Mouse (Mus musculus): Measurements from ENCODE around the gene Miga1. TPM values are rescaled to one million over a fixed set of nuclear protein-coding genes. Genes with fewer than 3 reads are reported as not detected.
A peak's percentile ranks its signal among the peaks of the same experiment; 100 is the strongest.

The Miga1 gene
- polyA plus RNA-seq, 1 experiment from 2014 or later, result 21.1 TPM

DNA sequence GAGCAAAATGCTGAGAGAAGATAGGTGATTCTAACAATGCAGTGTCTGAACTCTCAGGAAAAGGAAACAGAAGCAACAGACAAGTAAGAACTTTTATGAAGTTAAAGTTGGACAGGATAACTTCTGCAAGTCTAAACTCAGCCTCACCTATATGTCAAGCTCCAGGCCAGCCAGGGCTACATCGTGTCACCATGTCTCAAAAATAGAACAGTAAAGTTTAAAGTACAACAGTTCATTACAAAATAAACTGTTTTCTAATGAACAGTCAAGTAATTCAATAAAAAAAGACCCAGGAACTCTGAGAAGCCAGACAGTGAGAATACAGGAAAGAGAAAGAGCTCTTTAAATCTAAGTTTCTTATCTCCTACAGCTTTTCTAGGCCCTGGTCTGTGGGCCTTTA, 89.7 kb downstream of the Miga1 start:
- no peaks in the 10 kb centered on the region for H3K36me3 ChIP-seq (replicated peaks; ENCODE audit: control insufficient read depth, insufficient read depth, low read depth, low read length)
- 97% methylated on average over 1 of the region's 1 CpGs for WGBS
- H3K4me3 ChIP-seq (ENCODE audit: low read depth, low read length), result no peak overlapping the region
- no peak overlapping the region for H3K4me2 ChIP-seq (ENCODE audit: low read depth, low read length)
- DNase-seq (ENCODE audit: low spot score) (no peak), ATAC-seq (replicated peaks; ENCODE audit: insufficient number of reproducible peaks, low FRiP score, low TSS enrichment, low read depth) (no peak)
- no peak overlapping the region for H3K27ac ChIP-seq (replicated peaks; ENCODE audit: low read depth, low read length)
- H3K9me3 ChIP-seq (replicated peaks; ENCODE audit: control insufficient read depth, low read length), result no peaks in the 10 kb centered on the region
- H3K9ac ChIP-seq (replicated peaks; ENCODE audit: low read length), result no peak overlapping the region
- no peaks in the 10 kb centered on the region for H3K4me1 ChIP-seq (ENCODE audit: control insufficient read depth, insufficient read depth, low read length)
- no peaks in the 10 kb centered on the region for H3K27me3 ChIP-seq (ENCODE audit: control insufficient read depth, insufficient read depth, low read length)

DNA sequence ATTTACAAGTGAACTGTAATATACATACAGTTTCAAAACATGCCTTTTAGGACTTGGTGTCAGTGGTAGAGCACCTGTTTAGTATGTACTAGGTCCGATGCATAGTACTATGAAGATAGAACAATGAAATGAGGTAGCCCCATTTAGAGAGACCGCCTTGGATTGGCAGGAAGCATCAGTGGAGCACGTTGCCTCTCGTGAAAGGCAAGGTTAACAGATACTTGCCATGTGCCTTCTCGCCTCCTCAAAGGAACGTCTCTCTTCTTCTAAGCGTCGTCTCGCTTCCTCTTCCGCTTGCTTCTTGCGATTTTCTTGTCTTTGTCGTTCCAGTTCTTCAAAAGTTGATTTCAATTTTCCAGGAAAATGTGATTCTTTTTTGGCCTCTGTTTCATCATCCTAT, 92.5 kb downstream of the Miga1 start:
- Histone ChIP-seq H3K9ac (replicated peaks; ENCODE audit: low read length) (no peak overlapping the region), H3K27me3 (ENCODE audit: control insufficient read depth, insufficient read depth, low read length) (no peaks in the 10 kb centered on the region), H3K4me1 (ENCODE audit: control insufficient read depth, insufficient read depth, low read length) (no peaks in the 10 kb centered on the region), H3K27ac (replicated peaks; ENCODE audit: low read depth, low read length) (no peak overlapping the region), H3K4me3 (ENCODE audit: low read depth, low read length) (no peak overlapping the region), H3K36me3 (replicated peaks; ENCODE audit: control insufficient read depth, insufficient read depth, low read depth, low read length) (no peaks in the 10 kb centered on the region), H3K9me3 (replicated peaks; ENCODE audit: control insufficient read depth, low read length) (no peaks in the 10 kb centered on the region), H3K4me2 (ENCODE audit: low read depth, low read length) (no peak overlapping the region)
- WGBS, result 86% methylated on average over 12 of the region's 12 CpGs
- no peak for ATAC-seq (replicated peaks; ENCODE audit: insufficient number of reproducible peaks, low FRiP score, low TSS enrichment, low read depth)
- no peak for DNase-seq (ENCODE audit: low spot score)

GRCm38 (mm10) chr3:152245273-152245910, 94.8 kb downstream of the Miga1 start:
- Histone ChIP-seq H3K27me3 (ENCODE audit: control insufficient read depth, insufficient read depth, low read length) (no peaks in the 10 kb centered on the region), H3K4me2 (ENCODE audit: low read depth, low read length) (no peak overlapping the region), H3K9ac (replicated peaks; ENCODE audit: low read length) (no peak overlapping the region), H3K4me1 (ENCODE audit: control insufficient read depth, insufficient read depth, low read length) (no peaks in the 10 kb centered on the region), H3K9me3 (replicated peaks; ENCODE audit: control insufficient read depth, low read length) (no peaks in the 10 kb centered on the region), H3K36me3 (replicated peaks; ENCODE audit: control insufficient read depth, insufficient read depth, low read depth, low read length) (no peaks in the 10 kb centered on the region), H3K4me3 (ENCODE audit: low read depth, low read length) (no peak overlapping the region), H3K27ac (replicated peaks; ENCODE audit: low read depth, low read length) (no peak overlapping the region)
- 80% methylated on average over 5 of the region's 5 CpGs for WGBS
- ATAC-seq (replicated peaks; ENCODE audit: insufficient number of reproducible peaks, low FRiP score, low TSS enrichment, low read depth) (no peak), DNase-seq (ENCODE audit: low spot score) (no peak)

- no peaks in the 10 kb centered on the region for H3K27me3 ChIP-seq (ENCODE audit: control insufficient read depth, insufficient read depth, low read length)
- no peak overlapping the region for H3K4me2 ChIP-seq (ENCODE audit: low read depth, low read length)
- H3K4me3 ChIP-seq (ENCODE audit: low read depth, low read length), result no peak overlapping the region
- DNase-seq (ENCODE audit: low spot score) (no peak), ATAC-seq (replicated peaks; ENCODE audit: insufficient number of reproducible peaks, low FRiP score, low TSS enrichment, low read depth) (no peak)
- no peak overlapping the region for H3K27ac ChIP-seq (replicated peaks; ENCODE audit: low read depth, low read length)
- no peaks in the 10 kb centered on the region for H3K4me1 ChIP-seq (ENCODE audit: control insufficient read depth, insufficient read depth, low read length)
- H3K9me3 ChIP-seq (replicated peaks; ENCODE audit: control insufficient read depth, low read length), result no peaks in the 10 kb centered on the region
- WGBS, result 70% methylated on average over 4 of the region's 4 CpGs
- no peak overlapping the region for H3K9ac ChIP-seq (replicated peaks; ENCODE audit: low read length)
- H3K36me3 ChIP-seq (replicated peaks; ENCODE audit: control insufficient read depth, insufficient read depth, low read depth, low read length), result no peaks in the 10 kb centered on the region
These were observed 96.9 kb downstream of the Miga1 start for GRCm38 (mm10) chr3:152243304-152243703.

- H3K4me1 ChIP-seq (ENCODE audit: control insufficient read depth, insufficient read depth, low read length), result no peaks in the 10 kb centered on the region
- no peak for ATAC-seq (replicated peaks; ENCODE audit: insufficient number of reproducible peaks, low FRiP score, low TSS enrichment, low read depth)
- H3K27me3 ChIP-seq (ENCODE audit: control insufficient read depth, insufficient read depth, low read length), result no peaks in the 10 kb centered on the region
- no peak overlapping the region for H3K4me2 ChIP-seq (ENCODE audit: low read depth, low read length)
- H3K9me3 ChIP-seq (replicated peaks; ENCODE audit: control insufficient read depth, low read length), result no peaks in the 10 kb centered on the region
- H3K36me3 ChIP-seq (replicated peaks; ENCODE audit: control insufficient read depth, insufficient read depth, low read depth, low read length), result no peaks in the 10 kb centered on the region
- no peak overlapping the region for H3K27ac ChIP-seq (replicated peaks; ENCODE audit: low read depth, low read length)
- DNase-seq (ENCODE audit: low spot score), result no peak
- H3K9ac ChIP-seq (replicated peaks; ENCODE audit: low read length), result no peak overlapping the region
- H3K4me3 ChIP-seq (ENCODE audit: low read depth, low read length), result no peak overlapping the region
- 87% methylated on average over 3 of the region's 3 CpGs for WGBS
These were observed 99.1 kb downstream of the Miga1 start for GRCm38 (mm10) chr3:152241098-152241497.

DNA sequence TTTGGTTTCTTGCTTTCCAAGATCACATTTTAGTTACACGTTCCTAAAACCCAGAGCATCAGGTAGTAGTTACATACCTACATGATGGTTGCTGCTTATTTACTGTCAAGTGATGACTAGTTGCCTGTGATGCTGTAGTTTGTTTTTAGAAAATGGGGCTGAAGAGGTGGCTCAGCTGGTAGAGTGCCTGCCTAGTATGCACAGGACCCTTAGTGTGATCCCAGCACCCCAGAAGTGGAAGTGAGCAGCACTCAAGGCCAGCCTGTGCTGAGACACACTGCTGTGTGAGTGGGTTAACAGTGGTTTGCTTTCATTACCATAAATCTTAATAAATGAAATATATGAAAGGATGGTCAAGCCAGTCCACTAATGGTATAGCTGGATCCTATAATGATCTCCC, 100.6 kb downstream of the Miga1 start:
- no peaks in the 10 kb centered on the region for H3K4me1 ChIP-seq (ENCODE audit: control insufficient read depth, insufficient read depth, low read length)
- no peak overlapping the region for H3K4me2 ChIP-seq (ENCODE audit: low read depth, low read length)
- no peaks in the 10 kb centered on the region for H3K9me3 ChIP-seq (replicated peaks; ENCODE audit: control insufficient read depth, low read length)
- DNase-seq (ENCODE audit: low spot score), result no peak
- H3K27me3 ChIP-seq (ENCODE audit: control insufficient read depth, insufficient read depth, low read length), result no peaks in the 10 kb centered on the region
- H3K36me3 ChIP-seq (replicated peaks; ENCODE audit: control insufficient read depth, insufficient read depth, low read depth, low read length), result peaks cover 4% of the 10 kb centered on the region
- H3K27ac ChIP-seq (replicated peaks; ENCODE audit: low read depth, low read length), result no peak overlapping the region
- WGBS, result 93% methylated on average over 1 of the region's 1 CpGs
- ATAC-seq (replicated peaks; ENCODE audit: insufficient number of reproducible peaks, low FRiP score, low TSS enrichment, low read depth), result peak; percentile 58; the same call in 1 of the 2 replicates
- H3K4me3 ChIP-seq (ENCODE audit: low read depth, low read length), result no peak overlapping the region
- H3K9ac ChIP-seq (replicated peaks; ENCODE audit: low read length), result no peak overlapping the region

GRCm38 (mm10) chr3:152238836-152239235, 101.4 kb downstream of the Miga1 start:
- H3K4me1 ChIP-seq (ENCODE audit: control insufficient read depth, insufficient read depth, low read length), result no peaks in the 10 kb centered on the region
- H3K9ac ChIP-seq (replicated peaks; ENCODE audit: low read length), result no peak overlapping the region
- ATAC-seq (replicated peaks; ENCODE audit: insufficient number of reproducible peaks, low FRiP score, low TSS enrichment, low read depth), result no peak
- no peak overlapping the region for H3K4me2 ChIP-seq (ENCODE audit: low read depth, low read length)
- peak; percentile 46 for DNase-seq (ENCODE audit: low spot score)
- H3K27me3 ChIP-seq (ENCODE audit: control insufficient read depth, insufficient read depth, low read length), result no peaks in the 10 kb centered on the region
- no peaks in the 10 kb centered on the region for H3K9me3 ChIP-seq (replicated peaks; ENCODE audit: control insufficient read depth, low read length)
- peaks cover 6% of the 10 kb centered on the region for H3K36me3 ChIP-seq (replicated peaks; ENCODE audit: control insufficient read depth, insufficient read depth, low read depth, low read length)
- 66% methylated on average over 2 of the region's 2 CpGs for WGBS
- no peak overlapping the region for H3K4me3 ChIP-seq (ENCODE audit: low read depth, low read length)
- H3K27ac ChIP-seq (replicated peaks; ENCODE audit: low read depth, low read length), result no peak overlapping the region

DNA sequence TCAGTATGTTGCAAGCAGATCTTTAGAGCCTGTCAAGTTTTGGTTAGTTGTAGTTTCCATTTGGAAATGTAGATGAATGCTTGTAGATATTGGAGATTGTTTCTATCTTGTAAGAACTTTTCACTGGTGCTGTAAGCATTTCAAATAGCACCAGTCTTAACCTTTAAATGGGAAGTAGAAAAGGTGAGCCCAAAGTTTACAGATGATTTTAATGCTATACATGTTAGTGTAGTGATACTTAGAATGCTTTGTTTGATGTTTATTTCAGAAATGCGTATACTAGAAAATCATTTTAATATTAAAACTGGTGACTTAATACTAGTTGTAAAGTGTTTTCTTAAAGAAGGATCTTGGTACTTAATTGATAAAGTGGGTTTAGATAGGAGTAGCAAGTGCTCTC, 104.4 kb downstream of the Miga1 start:
- WGBS, result 96% methylated on average over 1 of the region's 1 CpGs
- DNase-seq (ENCODE audit: low spot score) (no peak), ATAC-seq (replicated peaks; ENCODE audit: insufficient number of reproducible peaks, low FRiP score, low TSS enrichment, low read depth) (no peak)
- Histone ChIP-seq H3K36me3 (replicated peaks; ENCODE audit: control insufficient read depth, insufficient read depth, low read depth, low read length) (peaks cover 8% of the 10 kb centered on the region), H3K9me3 (replicated peaks; ENCODE audit: control insufficient read depth, low read length) (no peaks in the 10 kb centered on the region), H3K4me2 (ENCODE audit: low read depth, low read length) (no peak overlapping the region), H3K27me3 (ENCODE audit: control insufficient read depth, insufficient read depth, low read length) (no peaks in the 10 kb centered on the region), H3K4me1 (ENCODE audit: control insufficient read depth, insufficient read depth, low read length) (no peaks in the 10 kb centered on the region), H3K27ac (replicated peaks; ENCODE audit: low read depth, low read length) (no peak overlapping the region), H3K4me3 (ENCODE audit: low read depth, low read length) (no peak overlapping the region), H3K9ac (replicated peaks; ENCODE audit: low read length) (no peak overlapping the region)

Measured in embryonic facial prominence, embryonic 11.5 days (tissue).